Mouse (Mus musculus) embryo, embryonic 10.5 days (tissue): ENCODE measurements at regions not wholly inside any gene's neighbourhood (a gene's known extent, or its start where the extent isn't known, plus 50 kb on each side); places are given as distances from the start of the nearest gene placed in this dataset.

Experiments used
- DNase-seq: peaks from one replicate; pipeline ENCODE4 v3.0.0-alpha.2; 2015; ENCODE audit warnings: low spot score

DNA sequence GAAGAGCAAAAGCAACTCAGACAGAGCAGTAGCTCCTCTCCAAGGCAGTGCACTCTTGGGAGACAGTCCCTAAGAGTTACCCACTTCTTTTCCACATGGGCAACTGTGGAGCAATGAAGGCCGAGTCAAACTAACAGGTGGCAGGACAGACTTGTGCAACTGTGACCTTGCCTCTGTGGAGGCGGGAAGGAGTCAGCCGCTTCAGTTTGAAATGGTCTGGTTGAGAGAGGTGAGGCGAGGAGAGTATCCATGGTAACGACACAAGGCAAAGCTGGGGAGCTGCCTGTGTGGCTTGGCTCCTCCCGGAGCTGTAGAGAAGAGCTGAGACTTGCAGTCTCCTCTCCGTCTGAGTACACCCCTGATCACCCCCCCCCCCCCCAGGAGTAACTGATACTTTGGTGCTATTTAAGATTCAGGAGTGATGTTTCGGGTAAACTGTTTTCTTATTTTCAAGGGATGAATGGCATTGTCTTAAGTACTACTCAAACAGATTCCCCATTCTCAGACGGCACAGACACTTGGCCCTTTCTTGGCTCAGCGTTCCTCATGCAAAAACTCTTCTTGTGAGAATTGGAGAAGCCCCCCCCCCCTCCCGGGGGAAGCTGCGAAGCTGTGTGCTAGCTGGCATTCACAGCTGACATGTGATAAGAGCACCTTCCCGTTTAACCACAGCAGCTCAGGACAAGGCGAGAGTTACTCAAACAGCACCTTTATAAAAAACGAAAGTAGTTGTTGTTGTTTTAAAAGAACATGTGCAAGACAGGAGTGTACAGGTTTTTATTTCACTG lies 54.9 kb upstream of the Chst1 start:
- peak; percentile 56 for DNase-seq

DNA sequence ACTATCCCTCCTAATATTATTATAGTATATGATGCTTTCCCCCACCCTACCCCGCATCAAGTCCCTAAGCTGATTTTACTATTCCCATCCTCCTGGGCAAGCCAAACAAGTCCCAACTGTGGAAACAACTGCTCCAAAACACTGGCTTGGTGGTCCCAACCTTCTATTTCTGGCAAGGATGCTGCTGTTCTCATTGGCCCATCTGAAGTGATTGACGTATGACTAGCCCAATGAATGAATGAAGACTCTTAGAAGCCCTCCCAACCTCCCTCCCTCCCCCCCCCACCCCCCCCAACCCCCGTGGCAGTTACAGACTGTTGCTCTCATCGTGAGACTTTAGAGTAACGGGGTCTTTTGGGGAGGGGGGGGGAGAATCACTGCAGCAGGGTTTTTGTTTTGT lies 58.7 kb upstream of the Chst1 start:
- DNase-seq = no peak

DNA sequence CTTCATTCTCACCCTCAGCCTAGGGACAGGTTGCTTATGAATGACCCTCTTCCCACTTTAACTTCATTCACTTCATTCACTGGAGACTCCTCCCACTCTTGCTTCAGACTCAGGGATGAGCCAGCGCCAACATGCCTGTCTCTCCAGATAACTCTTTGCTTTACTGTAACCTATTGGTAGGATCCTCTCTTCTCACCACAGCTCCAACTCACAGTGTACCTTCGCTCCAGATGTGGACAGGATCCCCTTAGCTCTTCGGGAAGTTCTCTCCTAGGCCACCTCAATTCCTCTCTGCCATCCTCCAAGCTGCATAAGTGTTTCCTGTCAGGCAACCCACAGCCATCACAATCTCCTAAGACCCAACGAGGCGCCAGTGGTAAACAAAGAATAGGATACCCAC lies 67.5 kb upstream of the Chst1 start:
- DNase-seq = no peak

DNA sequence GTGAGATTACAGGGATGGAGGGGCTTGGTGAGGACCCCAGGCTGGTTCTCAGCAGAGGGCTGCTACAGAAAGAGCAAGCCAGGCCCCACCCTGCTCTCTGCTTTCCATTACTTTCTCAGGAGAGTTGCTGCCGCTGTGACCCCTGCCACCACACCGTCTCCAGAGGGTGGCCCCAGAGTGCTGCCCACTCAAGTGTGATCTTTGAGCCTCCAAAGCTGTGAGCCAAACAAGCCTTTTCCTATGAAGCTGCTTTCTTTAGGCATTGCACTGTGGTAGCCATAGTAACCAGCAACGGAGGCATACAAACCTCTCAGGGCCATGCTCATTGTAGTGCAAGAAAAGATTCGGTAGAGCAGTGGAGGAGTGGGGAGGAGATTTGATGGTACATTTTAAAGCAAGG lies 68.8 kb upstream of the Chst1 start:
- DNase-seq = peak; percentile 56

DNA sequence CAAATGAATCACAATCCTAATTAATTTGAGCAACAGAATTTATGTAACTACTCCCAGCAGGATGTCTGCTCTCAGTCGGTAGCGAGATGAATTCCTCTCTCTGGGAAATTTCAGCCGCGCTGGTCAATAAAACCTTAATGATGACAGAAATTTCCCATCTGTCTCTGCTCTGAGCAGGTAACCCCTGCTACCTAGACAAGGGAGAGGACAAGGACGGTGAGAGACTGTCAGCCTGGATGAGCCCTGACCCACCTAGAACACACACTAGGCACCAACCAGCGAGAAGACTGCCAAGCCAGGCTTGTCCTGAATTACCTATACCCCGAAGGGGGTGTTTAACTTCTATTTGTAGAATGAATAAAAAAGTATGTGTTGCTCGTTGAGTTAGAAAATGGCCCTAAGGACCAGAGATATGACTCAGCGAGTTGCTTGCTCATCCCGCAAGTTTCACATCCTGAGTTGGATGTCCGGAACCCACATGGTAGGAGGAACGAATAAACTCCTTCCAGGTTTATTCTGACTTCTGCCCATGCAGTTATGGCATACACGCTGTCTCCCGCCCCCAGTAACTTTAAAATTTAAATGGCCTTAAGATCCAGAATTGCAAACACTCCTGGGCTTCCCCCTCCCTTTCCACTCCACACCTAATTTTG lies 69.5 kb upstream of the Slc35c1 start:
- DNase-seq = no peak

DNA sequence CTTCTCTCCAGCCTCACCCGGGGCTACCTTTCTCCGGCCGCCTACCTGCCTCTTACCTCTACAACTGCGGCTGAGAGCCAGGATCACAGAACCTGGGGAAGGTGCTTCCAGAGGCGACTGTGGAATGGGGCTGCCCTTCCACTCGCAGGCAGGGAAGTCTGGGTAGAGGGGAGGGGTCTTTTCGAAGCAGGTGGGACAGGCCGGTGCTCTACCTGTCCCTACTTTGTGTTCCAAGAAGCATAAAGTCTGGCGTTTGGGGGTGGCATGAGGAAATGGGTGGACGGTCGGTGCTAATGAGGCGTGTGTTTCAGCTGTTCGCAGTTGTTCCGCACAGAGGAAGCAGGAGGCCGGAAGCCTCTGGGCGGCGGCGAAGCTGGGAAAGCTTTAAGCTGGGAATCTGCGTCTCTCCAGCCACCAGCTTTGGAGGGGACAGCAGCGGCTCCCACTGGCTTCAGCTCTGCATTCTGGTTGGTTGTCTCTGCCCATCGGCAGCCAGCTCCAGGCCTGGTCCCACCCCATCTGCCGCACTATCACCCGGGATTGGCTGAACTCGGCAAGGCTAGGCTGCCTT lies 68.8 kb upstream of the Slc35c1 start:
- DNase-seq = peak; percentile 90

DNA sequence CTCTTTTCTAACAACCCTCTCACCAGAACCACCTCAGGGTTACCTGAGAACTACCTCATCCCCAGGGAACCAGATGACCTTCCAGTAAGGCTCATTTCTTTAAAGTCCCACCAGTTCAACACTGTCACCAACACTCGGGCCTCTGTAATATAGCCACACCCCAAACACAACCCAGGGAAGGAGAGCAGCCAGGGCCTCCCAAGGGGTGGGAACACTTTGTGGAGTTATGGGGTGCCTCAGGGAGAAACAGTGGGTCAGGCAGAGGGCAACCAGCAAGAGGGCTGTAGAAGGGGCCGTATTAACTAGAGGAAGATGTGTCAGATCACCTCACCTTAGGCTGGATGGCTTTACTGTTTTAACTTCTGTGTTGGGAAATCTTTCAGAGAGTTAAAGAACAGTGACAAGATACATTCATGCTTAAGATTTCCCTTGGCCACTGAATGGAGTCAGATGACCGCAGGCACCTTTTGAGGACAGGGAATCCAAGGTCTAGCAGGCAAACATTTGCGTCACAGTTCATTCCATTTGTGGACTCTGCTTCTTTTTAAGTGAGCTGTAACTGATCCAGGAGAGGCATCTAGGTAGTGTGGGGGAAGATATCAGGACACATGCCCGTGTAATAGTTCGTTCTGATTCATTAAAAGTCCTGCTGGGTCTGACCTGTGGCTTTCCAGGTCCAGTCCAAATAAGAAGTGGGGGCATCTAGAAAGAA lies 67.9 kb upstream of the Slc35c1 start:
- no peak for DNase-seq

DNA sequence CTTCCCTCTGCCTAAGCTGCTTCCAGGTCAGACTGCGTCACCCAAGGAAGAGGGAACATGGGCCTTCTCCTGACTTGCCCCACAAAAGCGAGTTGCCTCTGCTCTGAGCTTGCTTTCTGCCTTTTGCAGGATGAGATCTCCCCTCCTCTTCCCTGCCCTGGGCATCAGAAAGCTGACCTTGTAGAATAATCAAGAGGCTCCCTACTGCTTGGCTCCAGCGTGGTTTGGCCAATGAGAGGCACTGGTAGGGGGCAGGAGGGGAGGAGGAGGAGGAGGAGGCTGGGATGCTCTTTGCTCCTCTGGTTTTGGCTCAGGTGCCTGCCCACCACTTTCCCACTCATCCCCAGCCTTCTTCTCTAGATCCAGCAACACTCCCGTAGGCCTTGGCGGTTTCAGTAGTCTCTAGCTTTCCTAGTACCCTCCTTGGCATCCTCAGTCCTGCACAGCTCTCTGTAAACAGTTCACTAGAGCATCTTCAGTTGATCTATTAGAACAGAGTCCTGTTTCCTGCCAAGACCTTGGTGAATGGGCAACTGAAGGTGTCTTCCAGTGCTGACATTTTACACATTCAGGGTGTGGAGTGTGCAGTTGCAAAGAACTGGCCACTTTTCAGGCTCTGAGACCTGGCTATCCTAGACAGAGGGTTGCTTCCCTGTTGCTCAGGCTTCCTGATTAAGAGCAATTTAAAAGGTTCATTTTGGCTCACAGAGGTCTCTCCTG lies 66.5 kb upstream of the Slc35c1 start:
- no peak for DNase-seq

DNA sequence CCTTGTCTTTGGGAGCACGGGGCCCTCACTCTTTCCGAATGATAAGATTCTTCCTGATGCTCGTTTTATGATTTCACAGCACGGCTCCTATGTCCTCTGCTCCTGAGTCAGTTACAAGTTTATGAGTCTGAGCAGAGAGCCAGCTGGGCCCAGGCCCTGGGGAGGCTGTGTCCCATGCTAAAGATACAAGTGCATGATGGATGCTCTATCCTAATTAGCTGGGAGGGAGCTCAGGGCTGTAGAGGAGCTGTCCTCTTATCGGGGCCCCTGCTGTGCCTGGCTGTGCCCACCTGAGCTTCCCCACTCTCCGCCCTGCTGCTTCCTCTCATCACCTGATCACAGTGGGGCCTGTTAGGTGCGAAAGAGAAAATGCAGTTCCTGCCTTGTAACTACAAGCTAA lies 65.3 kb upstream of the Slc35c1 start:
- no peak for DNase-seq

DNA sequence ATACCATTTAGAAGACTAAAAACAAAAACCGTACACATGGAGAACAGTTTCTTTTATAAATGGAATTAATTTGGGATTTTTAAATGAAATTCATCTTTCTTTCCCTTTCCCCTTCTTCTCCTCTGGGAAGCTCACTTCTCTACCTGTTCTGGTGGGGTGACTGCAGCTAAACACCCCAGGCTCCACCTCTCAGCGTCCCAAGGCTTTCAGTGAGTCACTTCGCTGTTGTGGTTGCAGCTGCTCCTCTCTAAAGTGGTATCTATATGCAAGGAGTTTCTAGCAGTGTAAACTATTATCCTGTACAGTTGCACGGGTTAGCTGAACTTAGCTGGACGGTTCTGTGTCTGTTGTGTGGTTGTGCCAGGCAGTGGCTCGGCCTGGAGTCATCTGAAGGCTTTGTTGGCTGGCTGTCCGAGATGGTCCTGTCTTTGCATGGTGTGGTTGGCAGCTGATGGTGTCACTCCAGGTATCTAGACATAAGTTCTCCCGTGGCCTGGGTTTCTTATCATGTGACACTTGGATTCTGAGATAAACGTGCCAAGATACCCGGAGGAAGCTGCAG lies 64.8 kb upstream of the Slc35c1 start:
- no peak for DNase-seq

DNA sequence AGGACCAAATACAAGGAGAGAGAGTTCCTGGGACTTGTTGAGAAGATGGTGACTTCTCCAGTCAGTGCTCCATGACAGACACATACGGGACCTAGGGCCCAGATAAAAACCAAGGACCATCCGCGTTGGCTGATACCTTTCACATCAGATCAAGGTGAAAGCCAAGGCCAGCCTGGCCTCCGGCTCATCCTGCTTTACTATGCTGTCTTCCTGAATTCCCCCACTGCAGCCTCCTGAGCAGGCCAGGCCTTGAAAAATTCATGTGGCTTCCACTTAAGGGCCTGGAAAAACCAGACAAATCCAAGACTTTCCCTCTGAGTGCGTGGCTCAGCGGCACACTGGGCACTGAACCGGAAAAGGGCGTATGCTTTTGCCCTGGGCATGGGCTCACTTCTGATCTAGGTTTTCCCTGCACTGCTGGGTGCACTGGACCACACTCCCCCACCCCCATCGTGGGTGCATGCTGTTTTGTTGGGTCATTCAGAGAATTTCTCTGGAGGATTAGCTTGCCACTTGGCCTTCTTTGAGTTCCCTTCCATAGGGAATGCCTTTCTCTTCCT lies 64.1 kb upstream of the Slc35c1 start:
- DNase-seq = no peak

DNA sequence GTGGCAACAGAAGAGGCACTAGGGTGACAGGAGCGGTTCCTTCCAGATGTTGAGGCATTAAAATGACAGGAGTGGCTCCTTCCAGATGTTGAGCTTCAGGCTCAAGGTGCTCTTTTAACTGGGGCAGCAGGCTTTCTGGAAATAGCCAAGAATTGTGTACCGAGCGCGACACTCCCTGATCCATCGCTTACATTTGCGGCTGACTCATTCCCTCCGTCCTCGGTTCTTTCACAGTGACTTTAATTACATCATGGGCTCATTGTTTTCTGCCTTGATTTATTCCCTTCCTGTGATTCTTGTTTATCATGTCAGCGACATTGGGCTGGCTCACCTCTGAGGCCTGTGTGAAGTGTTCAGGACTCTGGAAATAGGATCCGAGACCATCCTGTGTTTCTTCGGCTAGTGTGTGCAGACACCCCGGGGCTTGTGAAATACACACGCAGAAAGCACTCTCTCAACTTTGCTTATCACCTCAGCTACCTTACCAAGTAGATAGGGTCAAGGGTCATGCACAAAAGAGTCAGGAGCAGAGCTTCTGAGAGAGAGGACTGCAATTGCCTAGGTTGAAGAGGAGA lies 63.1 kb upstream of the Slc35c1 start:
- no peak for DNase-seq

DNA sequence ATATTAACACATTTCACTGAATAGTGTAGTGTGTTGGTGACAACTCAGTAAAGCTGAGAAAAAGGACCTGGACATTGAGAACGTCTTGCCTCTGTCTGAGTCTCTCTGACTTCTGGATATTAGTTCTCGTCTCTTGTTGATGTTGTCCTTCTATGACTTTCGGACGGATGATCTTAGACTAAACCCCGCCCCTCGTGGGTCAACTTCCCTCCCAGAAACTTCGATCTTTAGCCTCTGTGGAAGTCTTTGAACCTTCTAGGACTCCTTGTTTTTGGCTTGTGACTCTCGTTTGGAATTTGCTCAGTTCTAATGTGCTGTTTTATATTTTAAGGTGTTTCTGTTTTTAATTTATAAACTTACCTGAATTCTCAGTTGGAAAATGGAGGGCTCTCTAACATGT lies 61.2 kb upstream of the Slc35c1 start:
- no peak for DNase-seq

DNA sequence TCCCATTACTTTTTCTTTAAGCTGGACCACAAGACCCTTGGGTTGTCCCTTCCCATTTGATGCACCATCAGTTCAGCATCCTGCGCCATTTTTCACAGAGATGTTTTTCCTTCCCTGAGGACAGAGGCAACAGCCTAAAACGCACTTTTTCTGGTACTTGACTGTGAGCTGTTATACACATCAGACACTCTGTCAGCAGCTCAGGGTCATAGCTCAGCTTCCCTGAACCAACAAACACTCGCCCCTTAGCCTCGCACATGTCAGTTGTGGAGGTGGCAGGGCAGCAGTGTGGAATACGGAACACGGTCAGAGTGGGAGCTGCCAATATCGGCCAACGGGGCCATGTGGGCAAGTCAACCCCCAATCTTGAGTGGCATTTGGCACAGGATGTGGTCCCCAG lies 59.1 kb upstream of the Slc35c1 start:
- DNase-seq = no peak

DNA sequence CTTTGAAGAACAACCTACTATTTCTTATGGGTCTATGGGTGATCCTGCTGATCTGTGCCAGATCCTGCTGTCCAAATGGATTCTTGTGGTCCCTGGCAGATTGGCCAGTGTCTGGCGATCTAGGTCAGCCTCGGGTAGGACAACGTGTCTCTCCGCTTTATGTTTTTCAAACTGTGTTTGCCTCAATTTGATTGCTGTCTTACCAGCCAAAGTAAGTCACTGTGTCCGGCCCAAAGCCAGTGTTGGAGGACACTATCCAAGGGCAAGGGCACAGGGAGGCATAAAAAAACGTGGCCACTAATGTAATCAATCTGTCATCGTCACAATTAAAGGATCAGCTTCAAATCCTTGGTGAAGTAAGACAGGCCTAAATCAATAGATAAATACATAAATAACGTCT lies 58.6 kb upstream of the Slc35c1 start:
- no peak for DNase-seq

DNA sequence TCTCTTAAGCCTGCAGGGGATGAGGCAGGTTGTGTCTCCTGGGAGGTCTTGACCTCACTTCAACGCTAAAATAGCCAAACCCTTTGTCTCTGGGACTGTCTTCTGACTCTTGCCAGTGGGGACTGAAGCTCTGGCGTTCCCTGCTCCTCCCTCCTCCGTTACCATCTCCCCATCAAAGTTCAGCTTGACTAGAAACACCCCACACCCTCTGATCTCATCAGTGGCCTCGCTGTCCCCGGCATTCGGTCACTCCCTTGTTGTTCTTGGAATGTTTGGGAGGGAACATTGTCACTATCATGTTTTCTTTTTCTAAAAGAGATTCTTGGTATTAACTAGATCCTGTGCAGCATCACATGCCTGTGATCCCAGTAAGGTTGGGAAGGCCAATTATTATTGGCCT lies 54.6 kb upstream of the Slc35c1 start:
- no peak for DNase-seq

DNA sequence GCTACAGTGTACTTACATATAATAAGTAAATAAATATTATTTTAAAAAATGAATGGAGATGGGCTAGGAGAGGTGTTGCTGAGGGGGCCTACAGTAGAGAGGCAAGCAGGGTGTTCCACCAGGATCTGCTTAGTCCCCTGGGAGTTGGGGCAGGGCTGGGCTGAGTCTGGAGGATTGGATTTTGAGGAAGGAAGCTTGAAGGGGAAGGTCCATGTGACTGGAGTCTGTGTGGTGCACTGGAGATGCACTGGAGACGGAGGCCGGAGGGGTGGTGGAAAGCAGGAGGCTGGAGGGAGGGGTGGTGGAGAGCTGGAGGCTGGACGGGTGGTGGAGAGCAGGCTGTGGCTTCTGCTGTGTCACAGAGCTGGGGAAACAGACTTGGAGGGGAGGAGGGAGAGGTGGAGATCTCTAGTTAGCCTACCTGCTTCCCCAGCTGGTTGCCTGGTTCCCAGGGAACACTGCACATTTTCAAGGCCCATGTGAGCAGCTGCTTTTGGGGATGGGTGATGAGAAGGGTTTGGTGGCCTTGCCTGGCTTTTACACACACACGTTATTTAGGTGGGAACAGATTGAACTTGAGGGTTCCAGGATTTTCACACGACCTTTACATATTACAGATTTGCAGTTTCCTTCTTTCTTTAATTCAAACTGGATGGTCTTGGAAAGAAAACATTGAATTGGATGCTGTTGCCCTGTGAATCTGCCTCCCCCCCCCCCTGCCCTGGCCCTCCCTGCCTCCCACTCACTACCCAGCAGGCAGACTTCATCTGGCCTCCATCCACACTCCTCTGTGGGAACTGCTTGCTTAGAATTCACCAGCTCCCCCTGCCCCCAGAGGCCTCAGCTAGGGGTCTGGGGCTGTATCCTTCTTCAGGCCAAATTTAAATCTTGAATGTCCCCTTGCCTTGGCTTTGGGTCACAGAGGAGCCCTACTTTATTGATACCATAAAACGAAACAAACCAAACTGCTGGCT lies 51.7 kb upstream of the Slc35c1 start:
- DNase-seq = no peak
